Mouse (Mus musculus) forebrain, embryonic 13.5 days (tissue): ENCODE data around the gene Cdkn2a. TPM values are rescaled to one million over a fixed set of nuclear protein-coding genes. Genes with fewer than 3 reads are reported as not detected.

Experiments used
- ATAC-seq: fragments of 200-750 bp; cut with Nextera tagmentation; 2 replicates; pipeline ENCODE4 v1.8.0; 2017
- H3K27ac ChIP-seq: fragments of 300-500 bp; sonication (generic); 2 replicates; pipeline ENCODE4 v1.5.1; 2015; ENCODE audit warnings: inconsistent platforms, mild to moderate bottlenecking, moderate library complexity
- H3K27me3 ChIP-seq: fragments of 300-500 bp; sonication (generic); 2 replicates; pipeline ENCODE4 v1.6.1; 2015; ENCODE audit warnings: mild to moderate bottlenecking, inconsistent platforms
- H3K36me3 ChIP-seq: fragments of 300-500 bp; sonication (generic); 2 replicates; pipeline ENCODE4 v1.6.1; 2015; ENCODE audit warnings: mild to moderate bottlenecking, inconsistent platforms; ENCODE audit not compliant: poor library complexity, severe bottlenecking
- H3K4me1 ChIP-seq: fragments of 300-500 bp; sonication (generic); 2 replicates; pipeline ENCODE4 v1.6.1; 2015; ENCODE audit warnings: inconsistent platforms
- H3K4me2 ChIP-seq: fragments of 300-500 bp; sonication (generic); 2 replicates; pipeline ENCODE4 v1.6.1; 2015; ENCODE audit warnings: inconsistent platforms, mild to moderate bottlenecking, moderate library complexity
- H3K4me3 ChIP-seq: fragments of 300-500 bp; sonication (generic); 2 replicates; pipeline ENCODE4 v1.5.1; 2015; ENCODE audit warnings: mild to moderate bottlenecking, inconsistent platforms
- H3K9ac ChIP-seq: fragments of 300-500 bp; sonication (generic); 2 replicates; pipeline ENCODE4 v1.6.1; 2015; ENCODE audit warnings: mild to moderate bottlenecking, inconsistent platforms
- H3K9me3 ChIP-seq: fragments of 300-500 bp; sonication (generic); replicated peaks from 2 replicates; pipeline ENCODE4 v1.6.1; 2016; ENCODE audit warnings: inconsistent platforms
- WGBS: fragments of 180-500 bp; shearing (Covaris S2); methylation state at CpG from one replicate; pipeline ENCODE4 v1.1.7; 2015; 5-methylcytosine and 5-hydroxymethylcytosine counted together
- polyA plus RNA-seq: library from polyadenylated mRNA; unstranded; fragments of >200 nt; fragmentation: Nextera tagmentation; extraction: Ambion mirVana; gene quantifications from 2 replicates; pipeline ENCODE4 v1.2.1, GENCODE M21; 2015

Cdkn2a gene
- not detected in 2 replicates for polyA plus RNA-seq

DNA sequence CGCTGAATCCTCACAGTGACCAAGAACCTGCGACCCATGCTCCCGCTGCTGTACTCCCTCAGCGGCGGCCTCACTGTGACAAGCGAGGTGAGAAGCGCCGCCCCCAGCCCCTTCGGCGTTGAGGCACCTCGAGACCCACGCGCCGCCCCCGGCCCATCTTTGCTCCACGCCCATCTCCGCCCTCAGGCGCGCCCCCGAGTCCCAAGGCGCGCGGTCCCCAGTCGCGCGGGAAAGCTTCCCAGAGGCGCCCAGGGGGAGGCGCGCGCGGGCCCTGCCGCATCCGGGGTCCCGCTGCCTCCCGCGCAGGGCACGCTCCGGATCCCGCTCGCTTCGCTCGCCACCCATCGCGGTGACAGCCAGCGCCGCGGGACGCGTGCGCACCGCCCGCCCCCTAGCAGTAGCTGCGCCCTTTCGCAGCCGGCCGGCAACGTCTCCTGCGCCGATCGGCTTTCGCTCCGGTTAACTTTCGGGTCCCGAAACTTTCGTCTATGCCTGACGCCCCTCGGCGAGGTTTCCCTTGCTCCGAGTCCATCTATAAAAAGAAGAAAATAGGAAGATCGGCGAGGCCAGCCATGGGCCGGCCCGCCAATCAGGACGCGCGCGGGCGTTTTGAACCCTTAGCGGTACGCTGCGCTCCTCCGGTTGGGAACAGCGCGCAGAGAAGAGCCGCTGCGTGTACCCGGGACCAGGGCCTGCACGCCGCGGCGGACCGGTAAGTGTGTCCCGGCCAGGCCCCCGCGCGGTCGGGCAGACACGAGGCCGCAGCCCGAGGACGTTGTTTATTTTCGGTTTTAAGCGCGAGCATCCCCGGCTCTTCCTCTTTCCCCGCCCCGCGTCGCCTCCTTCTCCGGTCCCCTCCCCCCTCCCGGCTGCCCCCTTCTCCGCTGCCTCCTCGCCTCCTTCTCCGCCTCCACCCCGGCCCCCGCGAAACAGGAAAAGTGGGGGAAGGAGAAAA, at the start of gene Cdkn2a:
Gene Cdkn2a (minus strand): TSS at position 168 of the 955 bp plus-strand sequence.
- peaks cover 90% of the 10 kb centered on the region for H3K27me3 ChIP-seq
- ATAC-seq, result peak; percentile 93
- peaks cover 14% of the 10 kb centered on the region for H3K4me1 ChIP-seq
- H3K9me3 ChIP-seq, result no peaks in the 10 kb centered on the region
- H3K4me2 ChIP-seq, result peak within 1 kb of the TSS; percentile 91
- H3K36me3 ChIP-seq, result no peaks in the 10 kb centered on the region
- under 1% methylated on average over 93 of the region's 117 CpGs for WGBS
- peak within 1 kb of the TSS; percentile 60 for H3K9ac ChIP-seq
- peak within 1 kb of the TSS; percentile 55 for H3K4me3 ChIP-seq
- no peak within 1 kb of the TSS for H3K27ac ChIP-seq

DNA sequence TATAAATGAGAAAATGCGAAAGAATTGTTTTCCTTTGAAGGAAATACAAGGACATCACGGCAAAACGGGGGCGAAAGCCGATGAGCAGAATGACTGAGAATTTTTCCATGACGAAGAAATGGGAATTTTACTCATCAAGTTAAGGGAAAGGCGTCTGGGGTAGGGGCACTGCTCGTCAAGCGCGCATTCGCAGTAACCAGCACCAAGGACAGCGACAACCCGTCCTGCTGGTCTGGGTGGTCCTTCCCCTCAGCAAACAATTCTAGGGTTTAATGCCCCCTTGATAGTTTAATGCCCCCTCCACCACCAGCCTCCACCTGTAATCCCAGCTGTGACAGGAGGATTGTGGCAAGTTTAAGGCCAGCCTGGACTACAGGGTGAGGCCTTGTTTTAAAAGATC, 19.0 kb upstream of the Cdkn2a start:
- Histone ChIP-seq H3K9ac (no peak overlapping the region), H3K36me3 (no peaks in the 10 kb centered on the region), H3K4me1 (peaks cover 9% of the 10 kb centered on the region), H3K9me3 (no peaks in the 10 kb centered on the region), H3K4me3 (no peak overlapping the region), H3K4me2 (no peak overlapping the region), H3K27ac (no peak overlapping the region), H3K27me3 (peaks cover 60% of the 10 kb centered on the region)
- 15% methylated on average over 13 of the region's 13 CpGs for WGBS
- no peak for ATAC-seq

DNA sequence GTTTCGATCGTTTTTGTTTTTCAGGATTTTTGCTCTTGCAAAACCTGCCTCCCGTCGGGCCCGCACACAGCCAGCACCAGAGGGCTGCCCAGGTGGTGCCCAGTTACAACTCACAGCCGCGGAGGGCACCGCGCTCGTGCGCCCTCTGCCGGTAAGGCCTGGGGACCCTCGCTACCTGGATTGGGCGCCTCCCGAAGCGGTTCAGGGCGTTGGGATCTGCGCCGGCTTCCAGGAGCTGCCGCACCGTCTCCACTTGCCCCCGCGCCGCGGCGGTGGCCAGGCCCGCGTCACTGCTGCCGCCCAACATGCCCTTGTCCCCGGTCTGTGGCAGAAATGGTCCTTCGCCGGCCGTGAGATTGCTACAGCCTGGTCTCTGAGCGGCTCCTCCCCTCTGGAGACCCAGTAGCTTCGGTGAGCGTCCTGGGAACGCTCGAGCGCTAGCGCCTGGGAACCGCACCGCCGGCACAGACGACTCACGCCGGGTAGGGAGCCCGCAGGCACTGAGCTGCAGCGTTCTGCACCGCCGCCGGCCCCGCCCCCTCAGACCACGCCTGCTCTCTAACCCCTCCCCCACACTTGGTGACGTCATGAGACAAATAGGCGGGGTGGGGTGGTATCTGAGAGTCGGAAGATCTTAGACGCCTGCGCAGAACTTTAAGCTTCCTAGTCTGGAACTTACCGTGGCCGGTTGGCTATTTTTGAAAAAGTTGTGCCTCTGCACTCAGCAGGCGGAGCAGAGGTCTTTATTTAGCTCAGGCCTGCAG, 16.2 kb upstream of the Cdkn2a start, which contains the start of gene Cdkn2b:
Gene Cdkn2b (minus strand): TSS at position 549 of the 764 bp plus-strand sequence.
- Histone ChIP-seq H3K9ac (peak within 1 kb of the TSS; percentile 62), H3K27me3 (peaks cover 88% of the 10 kb centered on the region), H3K27ac (no peak within 1 kb of the TSS), H3K4me2 (peak within 1 kb of the TSS; percentile 94), H3K4me3 (peak within 1 kb of the TSS; percentile 51), H3K36me3 (no peaks in the 10 kb centered on the region), H3K9me3 (no peaks in the 10 kb centered on the region; the same call in 1 of the 2 replicates), H3K4me1 (peaks cover 9% of the 10 kb centered on the region)
- under 1% methylated on average over 49 of the region's 61 CpGs for WGBS
- peak; percentile 95 for ATAC-seq

DNA sequence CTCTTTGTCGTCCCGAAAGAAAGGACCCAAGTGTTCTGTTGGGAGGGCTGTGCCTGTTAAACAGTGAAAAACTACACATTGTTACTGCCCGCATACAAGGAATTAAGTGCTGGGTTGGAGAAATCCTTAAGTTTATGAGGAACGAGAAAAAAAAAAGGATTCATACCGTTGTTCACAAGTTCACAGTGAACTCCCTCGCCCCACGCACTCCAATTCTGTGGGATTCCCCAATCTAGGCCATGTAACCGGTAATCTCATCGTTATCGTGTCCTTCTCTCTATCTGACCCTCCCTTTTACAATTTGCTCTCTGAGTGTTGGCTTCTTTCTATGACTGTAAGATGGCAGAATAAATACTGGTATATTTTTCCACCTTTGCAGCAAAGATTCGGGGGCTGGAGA, 15.5 kb upstream of the Cdkn2a start:
- WGBS, result under 1% methylated on average over 11 of the region's 11 CpGs
- Histone ChIP-seq H3K9me3 (no peaks in the 10 kb centered on the region; the same call in 1 of the 2 replicates), H3K9ac (no peak overlapping the region), H3K27me3 (peaks cover 94% of the 10 kb centered on the region), H3K4me2 (peak overlapping the region; percentile 94), H3K4me1 (peaks cover 9% of the 10 kb centered on the region), H3K36me3 (no peaks in the 10 kb centered on the region), H3K4me3 (peak overlapping the region; percentile 51; the same call in 1 of the 2 replicates), H3K27ac (no peak overlapping the region)
- ATAC-seq, result no peak

DNA sequence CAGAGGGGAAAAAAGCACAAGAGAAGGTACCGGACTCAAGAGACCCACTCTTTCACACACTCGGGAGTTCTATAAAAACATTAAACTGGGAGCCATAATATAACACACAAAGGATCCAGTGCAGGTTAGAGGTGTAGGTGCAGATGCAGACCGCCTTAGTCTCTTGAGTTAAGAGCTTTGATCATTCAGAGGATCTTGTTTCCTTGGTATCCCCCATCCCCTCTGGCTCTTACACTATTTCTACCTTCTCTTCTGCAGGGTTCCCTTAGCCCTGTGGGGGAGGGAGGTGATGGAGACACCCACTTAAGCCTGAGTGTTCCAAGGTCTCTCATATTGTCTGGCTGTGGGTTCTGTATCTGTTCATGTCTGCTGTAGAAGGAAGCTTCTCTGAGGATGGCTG, 13.5 kb upstream of the Cdkn2a start:
- Histone ChIP-seq H3K36me3 (no peaks in the 10 kb centered on the region), H3K9ac (no peak overlapping the region), H3K9me3 (no peaks in the 10 kb centered on the region; the same call in 1 of the 2 replicates), H3K4me3 (no peak overlapping the region), H3K27me3 (peaks cover 98% of the 10 kb centered on the region), H3K27ac (no peak overlapping the region), H3K4me1 (peaks cover 12% of the 10 kb centered on the region), H3K4me2 (no peak overlapping the region)
- WGBS, result 9% methylated on average over 3 of the region's 3 CpGs
- no peak for ATAC-seq

DNA sequence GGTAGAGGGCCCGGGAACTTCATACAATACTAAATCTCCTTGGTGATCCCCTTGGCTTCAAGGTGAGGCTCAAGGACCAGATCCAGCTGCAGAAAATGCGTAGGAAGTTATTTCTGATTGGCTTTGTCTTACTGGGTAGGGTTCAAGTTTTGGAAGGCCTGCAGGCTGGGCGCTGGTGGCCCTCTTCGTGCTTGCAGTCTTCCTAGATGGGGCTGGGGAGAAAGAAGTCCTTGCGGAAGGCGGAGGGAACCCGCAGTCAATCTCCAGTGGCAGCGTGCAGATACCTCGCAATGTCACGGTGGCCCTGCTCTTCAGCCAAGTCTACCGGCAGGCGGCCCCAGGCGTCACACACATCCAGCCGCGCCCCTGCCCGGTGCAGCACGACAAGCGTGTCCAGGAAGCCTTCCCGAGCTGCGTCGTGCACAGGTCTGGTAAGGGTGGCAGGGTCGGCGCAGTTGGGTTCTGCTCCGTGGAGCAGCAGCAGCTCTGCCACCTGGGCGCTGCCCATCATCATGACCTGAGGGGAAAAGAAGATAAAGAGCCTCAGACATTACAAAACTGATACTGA, 12.4 kb upstream of the Cdkn2a start:
- Histone ChIP-seq H3K4me2 (no peak overlapping the region), H3K9me3 (no peaks in the 10 kb centered on the region; the same call in 1 of the 2 replicates), H3K9ac (no peak overlapping the region), H3K27me3 (peaks cover 97% of the 10 kb centered on the region), H3K4me3 (no peak overlapping the region), H3K27ac (no peak overlapping the region), H3K36me3 (no peaks in the 10 kb centered on the region), H3K4me1 (peaks cover 12% of the 10 kb centered on the region)
- WGBS, result under 1% methylated on average over 25 of the region's 25 CpGs
- no peak for ATAC-seq

DNA sequence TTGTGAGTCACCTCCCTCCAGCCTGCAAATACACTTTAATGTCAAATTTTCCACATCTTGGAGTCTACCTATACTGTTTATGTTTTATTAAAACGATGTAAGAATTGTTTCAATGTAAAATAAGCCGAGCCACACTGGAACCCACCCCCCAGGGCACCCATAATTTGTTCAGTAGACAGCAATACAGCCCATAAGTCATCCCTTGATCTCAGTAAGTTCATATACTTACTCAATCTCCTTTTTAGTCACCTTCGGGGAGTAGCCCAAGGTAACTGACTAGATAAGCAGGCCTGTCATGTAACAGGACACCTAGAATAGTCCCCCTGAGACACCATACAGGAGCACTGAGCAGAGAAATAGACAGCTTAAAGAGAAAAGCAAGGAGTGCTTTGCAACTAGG, 11.2 kb upstream of the Cdkn2a start:
- ATAC-seq, result no peak
- no peak overlapping the region for H3K9ac ChIP-seq
- 12% methylated on average over 3 of the region's 3 CpGs for WGBS

DNA sequence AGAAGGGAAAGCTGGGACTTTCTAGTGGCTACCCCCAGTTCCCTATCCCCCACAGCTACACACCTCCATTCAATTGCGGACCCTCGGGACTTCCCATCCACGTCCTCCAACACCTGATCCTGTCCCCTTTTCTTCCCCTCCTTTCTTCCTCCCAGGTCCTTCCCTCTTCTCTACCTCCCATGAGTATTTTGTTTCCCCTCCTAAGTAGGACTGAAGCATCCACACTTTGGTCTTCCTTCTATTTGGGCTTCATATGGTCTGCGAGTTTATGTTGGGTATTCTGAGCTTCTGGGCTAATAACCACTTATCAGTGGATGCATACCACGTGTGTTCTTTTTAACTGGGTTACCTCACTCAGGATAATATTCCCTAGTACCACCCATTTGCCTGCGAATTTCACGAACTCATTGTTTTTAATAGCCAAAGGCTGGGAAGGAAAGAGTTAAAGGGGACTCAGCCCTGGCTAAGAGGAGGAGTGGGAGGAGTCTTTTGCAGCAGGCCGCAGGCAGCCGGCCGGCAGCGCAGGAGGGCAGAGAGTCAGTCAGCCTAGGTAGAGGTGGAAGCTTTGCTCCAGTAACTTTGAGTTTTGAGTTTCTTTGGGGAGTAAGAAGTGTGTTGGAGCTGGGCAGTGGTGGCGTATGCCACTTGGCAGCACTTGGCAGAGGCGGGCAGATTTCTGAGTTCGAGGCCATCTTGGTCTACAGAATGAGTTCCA, 9.0 kb upstream of the Cdkn2a start:
- H3K27me3 ChIP-seq, result peaks cover 93% of the 10 kb centered on the region
- H3K27ac ChIP-seq, result no peak overlapping the region
- WGBS, result under 1% methylated on average over 14 of the region's 14 CpGs
- no peaks in the 10 kb centered on the region; the same call in 1 of the 2 replicates for H3K9me3 ChIP-seq
- H3K36me3 ChIP-seq, result no peaks in the 10 kb centered on the region
- no peak overlapping the region for H3K9ac ChIP-seq
- no peak overlapping the region for H3K4me3 ChIP-seq
- H3K4me2 ChIP-seq, result no peak overlapping the region
- 0 out of 2 replicates have a peak, but pooled peaks have one; percentile 19 for ATAC-seq
- H3K4me1 ChIP-seq, result peaks cover 3% of the 10 kb centered on the region; the same call in 1 of the 2 replicates

More for the DNA sequence above, 11.2 kb upstream of the Cdkn2a start:
- H3K4me3 ChIP-seq, result no peak overlapping the region
- no peak overlapping the region for H3K4me2 ChIP-seq
- H3K27ac ChIP-seq, result no peak overlapping the region
- no peaks in the 10 kb centered on the region; the same call in 1 of the 2 replicates for H3K9me3 ChIP-seq
- peaks cover 95% of the 10 kb centered on the region for H3K27me3 ChIP-seq
- H3K4me1 ChIP-seq, result peaks cover 11% of the 10 kb centered on the region
- H3K36me3 ChIP-seq, result no peaks in the 10 kb centered on the region

DNA sequence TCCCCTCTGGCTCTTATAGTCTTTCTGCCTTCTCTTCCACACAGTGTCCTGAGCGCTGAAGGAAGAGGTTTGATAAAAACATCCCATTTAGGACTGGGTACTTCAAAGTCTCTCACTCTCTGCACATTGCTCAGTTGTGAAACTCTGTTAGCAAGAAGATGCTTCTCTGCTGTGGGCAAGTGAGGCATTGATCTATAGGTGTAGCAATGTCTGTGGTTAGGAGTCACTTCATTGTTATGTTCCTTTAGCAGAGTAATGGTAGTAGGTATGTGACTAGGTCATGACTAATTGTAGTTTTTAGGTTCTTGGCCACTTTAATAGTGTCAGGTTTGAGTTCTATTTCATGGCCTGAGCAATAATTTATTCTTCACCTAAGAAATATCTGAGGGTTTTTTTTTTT, 7.7 kb upstream of the Cdkn2a start:
- no peak overlapping the region for H3K4me3 ChIP-seq
- 2% methylated on average over 1 of the region's 1 CpGs for WGBS
- no peak overlapping the region for H3K9ac ChIP-seq

DNA sequence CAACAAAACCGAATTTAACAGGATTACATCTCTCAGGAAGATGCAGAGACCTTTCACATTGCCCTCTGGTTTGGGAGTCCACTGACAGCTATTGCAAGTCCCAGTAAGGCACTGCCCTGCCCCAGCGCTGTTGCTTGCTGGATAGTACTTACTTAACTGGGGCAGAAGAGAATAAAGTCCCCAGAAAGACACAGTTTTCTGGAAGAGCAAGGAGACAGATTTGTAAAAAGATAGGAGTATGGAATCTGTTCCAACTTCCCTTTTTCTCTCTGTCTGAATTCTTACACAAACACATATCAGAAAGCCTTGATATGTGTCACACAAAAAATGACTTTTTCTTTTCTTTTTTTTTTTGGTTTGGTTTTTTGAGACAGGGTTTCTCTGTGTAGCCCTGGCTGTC, 5.3 kb upstream of the Cdkn2a start:
- 2% methylated on average over 2 of the region's 2 CpGs for WGBS
- H3K9ac ChIP-seq, result no peak overlapping the region
- ATAC-seq, result no peak

More for the DNA sequence above, 7.7 kb upstream of the Cdkn2a start:
- H3K27ac ChIP-seq, result no peak overlapping the region
- H3K4me2 ChIP-seq, result no peak overlapping the region
- no peak for ATAC-seq
- no peaks in the 10 kb centered on the region for H3K9me3 ChIP-seq
- peaks cover 3% of the 10 kb centered on the region; the same call in 1 of the 2 replicates for H3K4me1 ChIP-seq
- no peaks in the 10 kb centered on the region for H3K36me3 ChIP-seq
- peaks cover 91% of the 10 kb centered on the region for H3K27me3 ChIP-seq

More for the DNA sequence above, 5.3 kb upstream of the Cdkn2a start:
- Histone ChIP-seq H3K4me3 (no peak overlapping the region), H3K27ac (no peak overlapping the region), H3K4me2 (no peak overlapping the region), H3K27me3 (peaks cover 92% of the 10 kb centered on the region), H3K9me3 (no peaks in the 10 kb centered on the region), H3K4me1 (peaks cover 10% of the 10 kb centered on the region), H3K36me3 (no peaks in the 10 kb centered on the region)
